In the genomic region with DNA sequence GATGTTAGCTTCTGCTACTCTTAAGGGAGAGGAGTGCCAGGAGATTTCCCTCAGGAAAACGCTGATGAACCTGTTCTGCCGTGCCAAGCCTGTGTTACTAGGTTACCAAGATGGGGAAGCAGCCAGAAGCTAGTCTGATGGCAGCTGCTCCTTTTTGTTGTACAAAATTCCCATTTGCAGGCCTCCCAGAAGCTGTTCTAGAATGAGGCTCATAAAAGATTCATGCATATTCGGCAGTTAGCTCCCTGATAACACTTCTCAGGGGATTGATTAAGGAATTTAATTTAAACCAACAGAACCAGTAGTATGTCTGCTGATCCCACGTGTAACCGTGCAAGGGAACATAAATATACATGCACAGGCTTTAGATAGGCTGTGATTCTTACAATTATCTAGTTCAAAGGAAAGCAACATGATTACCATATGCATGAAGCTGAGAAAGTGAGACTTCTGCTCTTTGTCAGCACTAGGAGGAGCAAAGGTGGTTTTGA, we compare ENCODE assay signal across 10 mouse cellular contexts.
DNase-seq lines count a peak whose midpoint lies in the region; ATAC-seq lines count a peak whose summit lies in the region.
"Had no signal": no experiment of that assay in that cellular context is flagged by ENCODE, and none has a peak within 500 bp of the region (broad histone marks: within the 10 kb centered on the region; RNA-seq: fewer than 3 reads in every experiment).

No protein-coding gene starts in this region.

- peak overlapping the region; percentile 61 for H3K27ac ChIP-seq in forebrain, embryonic 14.5 days (ENCODE audit: low read depth, low read length)
- H3K27ac ChIP-seq in neural tube, embryonic 12.5 days, result no peak overlapping the region
- H3K27ac ChIP-seq in kidney, embryonic 16.5 days (ENCODE audit: low read length), result no peak overlapping the region

- no peak overlapping the region for H3K4me3 ChIP-seq in forebrain, embryonic 14.5 days (ENCODE audit: low read depth, low read length)
- H3K4me3 ChIP-seq in neural tube, embryonic 12.5 days, result no peak overlapping the region
- no peak overlapping the region for H3K4me3 ChIP-seq in kidney, embryonic 16.5 days (ENCODE audit: low read length)
- H3K4me3 ChIP-seq: megakaryocyte, embryonic 14.5 days had no signal

- H3K9ac ChIP-seq in forebrain, embryonic 14.5 days (ENCODE audit: low read length), result no peak overlapping the region
- H3K9ac ChIP-seq in neural tube, embryonic 12.5 days, result no peak overlapping the region
- H3K9ac ChIP-seq in kidney, embryonic 16.5 days (replicated peaks; ENCODE audit: low read length), result no peak overlapping the region

- no peaks in the 10 kb centered on the region; the same call in 1 of the 2 replicates for H3K9me3 ChIP-seq in forebrain, embryonic 14.5 days (replicated peaks; ENCODE audit: control insufficient read depth, low read length)
- no peaks in the 10 kb centered on the region for H3K9me3 ChIP-seq in neural tube, embryonic 12.5 days
- no peaks in the 10 kb centered on the region for H3K9me3 ChIP-seq in kidney, embryonic 16.5 days (ENCODE audit: low read length)
- H3K9me3 ChIP-seq: megakaryocyte, embryonic 14.5 days had no signal

- peak; percentile 6 for DNase-seq in adrenal gland, postnatal 10 days
- no peak for DNase-seq in adrenal gland, postnatal 4 days (ENCODE audit: low spot score in 2 of 2)
- peak; percentile 96 for DNase-seq in forebrain, embryonic 14.5 days (ENCODE audit: low spot score)
- DNase-seq in layer of hippocampus, adult 9-11 months, result peak; percentile 85
- no peak for DNase-seq in yolk sac, embryonic 10.5 days (ENCODE audit: low spot score)
- DNase-seq in thymus, adult 18-20 months, result no peak
- DNase-seq: kidney, postnatal 25 days had no signal

- peaks cover 7% of the 10 kb centered on the region; the same call in 1 of the 2 replicates for H3K4me1 ChIP-seq in forebrain, embryonic 14.5 days (ENCODE audit: control insufficient read depth, insufficient read depth, low read length)
- no peaks in the 10 kb centered on the region for H3K4me1 ChIP-seq in neural tube, embryonic 12.5 days
- no peaks in the 10 kb centered on the region for H3K4me1 ChIP-seq in kidney, embryonic 16.5 days (ENCODE audit: insufficient read depth, low read length)
- H3K4me1 ChIP-seq: megakaryocyte, embryonic 14.5 days had no signal

- WGBS in forebrain, embryonic 14.5 days, result 7% methylated on average over 5 of the region's 5 CpGs
- WGBS in neural tube, embryonic 12.5 days, result 26% methylated on average over 5 of the region's 5 CpGs
- WGBS in kidney, embryonic 16.5 days, result 58% methylated on average over 5 of the region's 5 CpGs

- H3K27me3 ChIP-seq in forebrain, embryonic 14.5 days (replicated peaks; ENCODE audit: control insufficient read depth, insufficient read depth, low read length), result no peaks in the 10 kb centered on the region
- no peaks in the 10 kb centered on the region for H3K27me3 ChIP-seq in neural tube, embryonic 12.5 days (replicated peaks)
- no peaks in the 10 kb centered on the region for H3K27me3 ChIP-seq in kidney, embryonic 16.5 days (ENCODE audit: insufficient read depth, low read length)
- H3K27me3 ChIP-seq: megakaryocyte, embryonic 14.5 days had no signal

- H3K4me2 ChIP-seq in forebrain, embryonic 14.5 days (ENCODE audit: low read length), result no peak overlapping the region
- no peak overlapping the region for H3K4me2 ChIP-seq in neural tube, embryonic 12.5 days (replicated peaks)
- no peak overlapping the region for H3K4me2 ChIP-seq in kidney, embryonic 16.5 days (replicated peaks; ENCODE audit: low read depth, low read length)

- H3K36me3 ChIP-seq in forebrain, embryonic 14.5 days (ENCODE audit: control insufficient read depth, insufficient read depth, low read length), result no peaks in the 10 kb centered on the region
- no peaks in the 10 kb centered on the region for H3K36me3 ChIP-seq in neural tube, embryonic 12.5 days
- no peaks in the 10 kb centered on the region for H3K36me3 ChIP-seq in kidney, embryonic 16.5 days (ENCODE audit: insufficient read depth, low read length)

- peak; percentile 95 for ATAC-seq in forebrain, embryonic 14.5 days
- peak; percentile 92 for ATAC-seq in neural tube, embryonic 12.5 days (ENCODE audit: low FRiP score, low read depth)
- no peak for ATAC-seq in kidney, embryonic 16.5 days (ENCODE audit: low FRiP score, low TSS enrichment)

Comparison
In these comparisons a context has a peak if more than half of its experiments do, and no peak if none do; other contexts are left out.
1. DNase-seq: peak in adrenal gland, postnatal 10 days (single experiment), forebrain, embryonic 14.5 days (single experiment) and layer of hippocampus, adult 9-11 months (single experiment); none in adrenal gland, postnatal 4 days (0 of 2), yolk sac, embryonic 10.5 days (single experiment) and thymus, adult 18-20 months (0 of 2).